Mouse (Mus musculus) brain, adult 2 months (tissue): ENCODE data around the gene Fam117b.

Source experiments
- DNase-seq: peaks from one replicate; pipeline ENCODE4 v3.0.0; 2011; ENCODE audit warnings: low read depth, low spot score

The Fam117b gene

DNA sequence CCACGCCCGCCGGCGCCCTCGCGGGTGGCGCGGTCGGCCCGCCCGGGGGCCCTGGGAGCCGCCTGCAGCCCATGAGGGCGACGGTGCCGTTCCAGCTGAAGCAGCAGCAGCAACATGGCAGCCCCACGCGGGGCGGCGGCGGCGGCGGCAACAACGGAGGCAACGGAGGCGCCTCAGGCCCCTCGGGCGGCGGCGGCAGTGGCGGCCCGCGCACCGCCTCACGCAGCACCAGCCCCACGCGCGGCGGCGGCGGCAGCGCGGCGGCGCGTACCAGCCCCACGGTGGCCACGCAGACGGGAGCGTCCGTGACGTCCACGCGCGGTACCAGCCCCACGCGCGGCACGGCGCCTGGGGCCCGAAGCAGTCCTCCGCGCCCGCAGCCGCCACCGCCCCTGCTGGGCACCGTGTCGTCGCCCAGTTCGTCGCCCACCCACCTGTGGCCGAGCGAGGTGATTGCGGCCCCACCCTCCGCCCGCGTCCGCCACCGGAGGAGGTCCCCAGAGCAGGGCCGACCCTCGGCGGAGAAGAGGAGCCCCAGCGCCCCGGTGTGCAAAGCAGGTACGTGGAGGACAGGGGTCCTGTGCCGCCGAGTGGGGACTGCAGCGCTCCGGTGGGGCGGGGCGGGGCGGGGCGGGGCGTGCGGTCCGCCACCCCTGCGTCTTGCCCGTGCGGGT, 526 bp downstream of the Fam117b start:
- peak; percentile 84 for DNase-seq

DNA sequence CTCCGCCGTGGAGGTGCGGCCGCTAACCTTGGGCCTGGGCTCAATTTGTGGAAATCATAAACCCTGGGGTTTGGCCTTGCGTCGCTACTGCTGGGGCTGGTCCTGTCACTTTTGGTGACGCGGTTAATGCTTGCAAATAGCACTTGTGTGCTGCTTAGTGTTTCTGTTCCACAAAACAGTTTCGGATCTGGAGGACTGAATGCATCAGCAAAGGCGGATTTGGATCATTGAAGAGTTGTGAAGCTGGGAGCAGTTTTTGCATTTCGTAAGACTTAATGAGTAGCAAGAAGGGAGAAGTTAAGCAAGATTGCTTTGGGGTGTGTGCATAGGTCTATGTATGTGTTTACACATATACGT, 1.0 kb downstream of the Fam117b start:
- peak; percentile 68 for DNase-seq

DNA sequence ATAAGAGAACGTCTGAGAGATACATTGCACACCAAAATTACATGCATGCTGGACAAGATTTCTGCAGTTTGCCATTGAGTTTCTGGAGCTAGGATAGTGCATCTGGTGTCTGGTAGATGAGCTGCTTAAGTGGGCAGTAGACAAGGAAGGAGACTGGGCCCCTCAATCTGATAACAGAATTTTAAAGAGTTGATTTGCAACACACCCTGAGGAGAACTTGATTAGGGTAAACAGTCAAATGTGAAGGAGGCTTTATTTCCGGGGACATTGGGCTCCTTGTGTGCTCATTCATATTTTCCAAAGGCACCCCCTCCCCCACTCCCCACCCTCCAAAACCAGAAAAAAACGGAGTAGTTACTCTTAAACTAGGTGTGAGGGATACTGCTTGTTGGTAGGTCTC, 2.0 kb downstream of the Fam117b start:
- no peak for DNase-seq

DNA sequence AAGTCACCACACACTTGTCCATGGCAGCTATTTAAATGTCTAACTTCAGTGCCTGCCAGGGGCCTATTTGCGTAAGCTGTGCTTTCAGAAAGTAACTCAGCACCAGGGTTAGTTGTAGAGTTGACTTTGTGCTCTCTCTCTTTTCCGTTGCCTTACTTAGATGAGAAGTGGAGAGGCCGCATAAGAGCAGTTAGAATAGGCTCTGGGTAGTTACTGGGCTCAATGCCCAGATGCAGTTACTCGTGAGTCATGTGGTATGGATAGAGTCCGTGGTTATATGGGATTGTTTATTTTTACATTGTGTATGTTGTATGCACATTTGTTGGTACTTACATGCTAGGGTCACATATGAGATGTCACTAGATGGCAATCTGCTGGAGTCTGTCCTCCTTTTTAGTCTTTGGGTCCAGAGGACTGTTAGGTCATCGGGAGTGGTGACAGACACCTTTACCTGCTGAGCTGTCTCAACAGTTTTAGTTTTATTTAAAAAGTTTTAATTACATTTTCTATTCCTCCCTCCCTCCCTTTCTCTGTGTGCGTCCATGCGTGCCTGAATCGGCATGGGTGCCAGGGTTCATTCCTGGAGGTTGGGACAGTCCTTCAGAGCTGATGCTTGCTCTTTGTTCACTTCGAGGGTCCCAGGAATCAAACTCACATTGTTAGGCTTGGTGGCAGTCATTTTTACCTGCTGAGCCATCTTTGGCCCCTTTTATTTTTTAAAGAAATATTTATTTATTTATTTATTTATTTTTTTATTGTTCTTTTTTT, 3.2 kb downstream of the Fam117b start:
- DNase-seq, result peak; percentile 60

DNA sequence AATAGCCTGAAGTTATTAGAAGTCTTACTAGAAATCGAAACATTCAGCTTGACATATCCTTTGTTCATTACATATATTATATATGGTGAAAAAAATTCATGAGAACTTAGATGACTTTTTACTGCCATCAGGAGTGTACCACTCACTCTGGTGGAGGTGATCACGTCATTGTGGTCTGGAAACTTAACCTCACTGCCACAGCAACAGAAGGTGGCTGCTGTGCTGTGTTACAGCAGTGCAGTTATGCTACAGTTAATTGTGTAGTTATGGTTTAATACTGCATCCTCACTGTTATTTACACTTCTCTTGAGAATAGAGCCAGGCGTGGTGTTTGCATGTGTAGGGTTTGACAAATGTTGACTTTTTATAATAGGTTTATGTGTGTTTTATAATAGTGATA, 4.6 kb downstream of the Fam117b start:
- no peak for DNase-seq

DNA sequence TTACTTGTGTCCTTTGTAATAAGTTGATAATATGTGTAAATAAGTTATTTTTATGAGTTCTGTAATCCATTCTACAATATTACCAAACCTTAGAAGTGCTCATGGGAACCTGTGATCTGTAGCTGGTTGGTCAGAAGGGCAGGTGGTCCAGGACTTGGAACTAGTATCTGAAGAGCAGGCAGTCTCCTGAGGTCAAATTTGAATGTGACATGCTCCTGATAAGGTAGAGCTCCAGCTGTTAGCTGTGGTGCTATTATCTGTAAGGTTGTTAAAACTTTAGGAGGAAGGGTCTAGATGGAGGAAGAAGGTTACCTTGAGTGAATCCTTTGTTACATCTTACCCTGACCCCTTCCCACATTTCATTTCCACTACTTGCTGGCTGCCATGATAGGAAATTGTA, 5.3 kb downstream of the Fam117b start:
- DNase-seq, result no peak

DNA sequence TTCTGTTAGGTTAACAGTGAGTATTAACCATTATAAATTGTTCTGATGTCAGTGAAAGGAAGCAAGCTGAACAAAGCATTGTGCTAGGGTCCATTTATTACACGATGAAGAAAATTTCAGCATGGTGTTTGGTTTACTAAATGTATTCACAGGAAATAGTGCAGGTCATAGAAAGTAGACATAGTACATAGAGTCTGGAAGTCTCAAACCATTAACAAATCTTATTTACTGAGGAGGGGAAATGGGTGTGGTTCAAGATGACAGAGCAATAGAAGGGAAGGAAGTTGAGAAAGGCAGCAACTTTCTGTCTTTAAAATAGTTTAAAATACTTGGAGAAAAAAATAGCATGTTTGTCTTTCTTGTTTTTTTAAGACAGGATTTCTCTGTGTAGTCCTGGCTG, 10.4 kb downstream of the Fam117b start:
- no peak for DNase-seq

DNA sequence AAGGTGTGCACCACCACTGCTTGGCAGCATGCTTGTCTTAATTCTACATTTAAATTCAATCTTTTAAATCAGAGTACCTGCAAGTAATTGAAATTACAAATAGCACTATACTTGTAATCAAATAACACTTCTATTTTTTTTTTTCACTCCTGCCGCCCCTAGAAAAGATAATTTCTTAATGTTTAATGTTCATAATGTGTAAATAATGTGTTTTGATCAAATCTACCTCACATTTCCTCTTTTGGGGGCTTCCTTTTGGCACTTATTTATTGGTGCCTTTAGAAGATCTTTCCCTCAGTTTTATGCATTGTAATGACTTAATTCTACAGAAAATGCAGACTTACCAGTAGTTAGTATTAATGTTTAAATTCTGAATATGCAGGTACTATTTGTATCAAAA, 10.9 kb downstream of the Fam117b start:
- no peak for DNase-seq

DNA sequence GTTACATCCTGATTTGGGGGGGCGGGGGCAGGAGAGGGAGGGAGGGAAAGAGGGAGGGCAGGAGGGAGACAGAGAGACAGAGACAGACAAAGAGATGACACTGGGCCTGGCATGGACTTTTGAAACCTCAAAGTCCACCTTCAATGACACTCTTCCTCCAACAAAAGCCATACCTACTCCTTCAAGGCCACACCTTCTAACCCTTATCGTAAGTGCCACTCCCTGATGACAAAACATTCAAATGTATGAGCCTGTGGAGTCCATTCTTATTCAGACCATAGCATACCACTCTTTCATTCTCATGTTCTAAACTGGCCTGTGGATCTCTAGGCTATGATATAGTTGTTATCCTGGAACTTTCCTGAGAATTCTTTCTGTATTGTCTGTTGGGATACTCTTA, 11.6 kb downstream of the Fam117b start:
- no peak for DNase-seq

DNA sequence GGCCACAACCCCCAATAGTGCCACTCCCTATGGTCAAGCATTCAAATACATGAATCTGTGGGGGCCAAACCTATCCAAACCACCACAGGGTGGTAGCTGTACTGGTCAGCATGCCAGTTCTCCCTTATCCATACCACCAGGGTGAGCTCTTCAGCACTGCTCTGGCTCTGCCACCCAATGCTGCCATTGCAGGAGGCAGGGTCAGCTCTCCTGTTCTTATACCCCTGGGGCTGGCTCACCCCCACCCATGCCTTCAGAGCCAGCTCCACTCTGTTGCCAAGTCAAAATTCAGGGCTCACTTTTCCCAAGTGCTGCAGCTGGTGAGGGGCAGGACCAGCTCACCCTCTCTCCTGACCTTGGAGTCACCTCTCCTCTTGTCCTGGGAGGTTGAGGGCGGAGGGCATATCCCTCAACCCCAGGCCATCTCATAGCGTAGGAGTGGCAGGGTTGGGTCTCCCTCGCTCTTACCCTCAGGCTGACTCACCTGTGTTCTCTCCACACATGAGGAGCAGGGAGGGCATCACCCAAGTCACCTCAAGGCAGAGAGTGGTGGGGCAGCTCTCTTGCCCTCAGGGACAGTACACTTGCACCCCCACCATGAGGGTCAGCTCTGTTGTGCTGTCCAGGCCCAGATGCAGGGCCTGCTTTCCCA, 13.3 kb downstream of the Fam117b start:
- no peak for DNase-seq

DNA sequence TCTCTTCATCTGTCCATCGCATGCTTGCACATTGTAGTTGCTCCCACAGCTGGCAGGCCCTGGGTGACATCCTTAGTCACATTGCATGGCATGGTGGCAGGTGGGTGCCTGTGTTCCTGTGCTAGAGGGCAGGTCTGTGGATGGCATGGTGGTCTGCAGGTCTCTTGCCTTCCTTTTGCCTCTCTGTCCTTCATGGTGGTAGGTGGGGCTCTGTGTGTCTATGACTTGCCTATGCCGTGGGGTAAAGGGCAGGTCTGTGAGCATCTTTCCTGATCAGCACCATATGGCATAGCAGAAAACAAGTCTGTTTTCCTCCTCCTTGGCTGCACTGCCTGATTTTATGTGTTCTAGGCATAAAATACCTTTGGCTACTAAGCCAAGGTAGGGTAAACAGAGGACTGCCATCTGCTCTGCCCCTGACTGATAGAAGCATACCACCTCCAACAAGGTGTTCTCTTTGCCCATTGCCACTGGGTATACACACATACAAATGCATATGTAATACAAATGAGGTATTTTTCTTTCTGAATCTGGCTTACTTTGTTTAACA, 14.4 kb downstream of the Fam117b start:
- DNase-seq, result peak; percentile 86

DNA sequence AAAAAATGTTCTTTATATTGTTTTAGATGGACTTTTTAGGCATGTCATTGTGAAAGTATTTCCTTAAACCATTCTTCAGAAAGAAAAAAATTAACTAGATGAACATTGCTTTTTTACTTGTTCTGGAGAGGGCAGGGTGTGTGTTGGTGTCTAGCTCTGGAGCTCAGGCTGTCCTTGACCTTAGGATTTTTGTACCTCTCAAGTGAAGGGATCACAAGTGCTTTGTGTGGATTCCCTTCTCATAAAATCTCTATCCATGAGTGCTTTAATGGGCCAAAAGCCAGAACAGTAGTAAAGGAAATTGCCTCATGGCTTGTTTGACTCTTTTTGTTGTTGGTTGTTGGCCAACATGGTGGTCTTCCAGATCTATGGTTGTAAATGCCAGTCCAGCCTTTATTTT, 18.1 kb downstream of the Fam117b start:
- no peak for DNase-seq

DNA sequence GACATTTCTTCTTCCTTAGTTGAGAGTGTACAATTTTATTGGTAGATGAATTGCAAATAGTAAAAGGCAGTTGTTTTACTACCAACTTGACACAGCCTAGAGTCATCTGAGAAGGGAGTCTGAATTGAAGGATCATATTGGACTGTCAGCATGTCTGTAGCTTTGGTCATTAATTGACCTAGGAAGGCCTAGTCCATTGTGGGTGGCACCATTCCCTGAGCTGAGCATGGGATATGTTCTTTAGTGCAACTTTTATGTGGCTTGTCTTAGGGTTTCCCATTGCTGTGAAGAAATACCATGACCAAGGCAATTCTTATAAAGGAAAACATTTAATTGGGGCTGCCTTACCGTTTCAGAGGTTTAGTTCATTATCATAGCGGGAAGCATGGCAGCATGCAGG, 20.2 kb downstream of the Fam117b start:
- no peak for DNase-seq

DNA sequence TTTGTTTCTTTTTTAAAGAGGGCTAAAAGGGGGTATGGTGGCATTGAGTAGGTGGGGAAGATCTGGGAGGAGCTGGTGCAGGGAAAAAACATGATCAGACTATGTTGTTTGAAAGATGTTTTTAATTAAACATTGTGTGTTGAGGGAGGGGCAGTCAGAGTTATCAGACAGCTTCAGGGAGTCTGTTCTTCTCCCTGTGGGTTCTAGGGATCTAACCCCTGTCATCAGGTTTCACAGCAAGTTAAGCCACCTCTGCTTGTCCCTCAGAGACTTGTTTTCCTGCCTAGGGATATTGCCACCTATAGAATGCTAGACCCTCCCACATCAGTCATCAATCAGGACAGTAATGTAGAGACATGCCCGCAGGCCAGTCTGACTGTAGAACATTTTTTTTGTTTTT, 28.3 kb downstream of the Fam117b start:
- no peak for DNase-seq

DNA sequence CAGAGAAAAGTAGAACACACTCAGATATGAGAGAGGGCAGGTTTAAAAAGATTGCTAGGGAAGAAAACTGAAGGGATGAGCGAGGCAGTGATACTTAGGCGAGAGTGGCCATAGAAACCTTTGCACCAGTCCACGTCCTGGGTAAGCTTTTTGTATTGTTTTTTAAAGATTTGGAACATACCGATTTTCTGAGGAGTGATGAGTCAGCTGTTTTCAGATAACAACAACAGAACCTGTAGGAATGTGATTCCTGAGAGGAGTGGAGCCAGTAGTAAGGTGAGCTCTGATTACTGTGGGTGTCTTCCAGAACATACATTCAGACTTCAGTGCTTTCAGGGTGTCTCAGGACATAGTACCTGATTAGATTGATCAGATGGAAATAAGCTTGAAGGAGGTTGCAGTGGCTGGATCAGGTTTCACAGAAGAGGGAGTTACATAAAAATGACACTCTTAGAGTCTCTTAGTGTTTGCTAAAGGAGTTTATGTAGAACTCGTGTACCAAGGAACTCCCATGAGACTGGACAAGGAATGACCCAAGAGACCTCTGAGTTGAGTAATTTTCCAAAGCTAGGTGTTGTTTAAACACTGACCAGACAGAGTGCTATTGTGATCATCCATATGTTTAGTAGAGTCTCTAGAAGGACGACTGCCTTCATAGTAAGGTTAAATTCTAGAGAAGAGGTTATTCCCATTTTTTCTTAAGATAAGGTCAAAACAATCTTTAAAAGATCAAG, 29.4 kb downstream of the Fam117b start:
- no peak for DNase-seq

DNA sequence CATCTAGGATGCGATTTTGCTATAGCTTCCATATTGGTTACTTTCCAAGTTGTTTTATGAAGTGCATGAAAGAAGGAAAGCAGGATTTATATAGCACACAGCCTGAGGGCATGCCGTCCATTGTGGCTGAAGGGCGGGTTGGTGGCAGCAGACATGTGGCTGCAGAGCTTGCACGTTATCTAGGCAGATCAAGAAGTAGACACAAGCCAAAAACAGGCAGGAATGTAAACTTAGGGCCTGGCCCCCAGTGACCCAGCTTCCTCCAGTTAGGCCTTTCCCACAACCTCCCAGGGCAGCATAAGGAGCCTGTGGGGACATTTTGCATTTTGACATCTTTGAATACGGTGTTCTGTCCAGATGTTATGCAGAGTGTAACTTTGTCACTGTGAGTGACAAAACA, 31.0 kb downstream of the Fam117b start:
- DNase-seq, result no peak

DNA sequence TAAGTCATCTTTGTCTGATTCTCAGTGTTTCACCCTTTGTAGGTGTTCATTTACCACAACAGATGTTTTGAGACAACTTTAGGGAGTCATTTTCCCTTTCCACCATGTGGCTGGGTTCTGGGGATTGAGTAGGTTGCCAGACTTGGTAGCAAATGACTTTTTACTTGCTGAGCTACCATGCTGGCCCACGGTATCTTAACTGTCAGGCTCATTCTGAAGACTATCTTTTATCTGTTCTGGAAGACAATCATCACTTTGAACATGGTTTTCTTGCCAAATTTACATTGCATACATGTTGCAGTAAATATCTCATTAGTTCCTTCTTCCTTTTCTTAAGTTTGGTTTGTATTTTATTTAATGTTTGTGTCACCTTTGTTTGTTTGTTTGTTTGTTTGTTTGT, 33.2 kb downstream of the Fam117b start:
- DNase-seq, result peak; percentile 35

DNA sequence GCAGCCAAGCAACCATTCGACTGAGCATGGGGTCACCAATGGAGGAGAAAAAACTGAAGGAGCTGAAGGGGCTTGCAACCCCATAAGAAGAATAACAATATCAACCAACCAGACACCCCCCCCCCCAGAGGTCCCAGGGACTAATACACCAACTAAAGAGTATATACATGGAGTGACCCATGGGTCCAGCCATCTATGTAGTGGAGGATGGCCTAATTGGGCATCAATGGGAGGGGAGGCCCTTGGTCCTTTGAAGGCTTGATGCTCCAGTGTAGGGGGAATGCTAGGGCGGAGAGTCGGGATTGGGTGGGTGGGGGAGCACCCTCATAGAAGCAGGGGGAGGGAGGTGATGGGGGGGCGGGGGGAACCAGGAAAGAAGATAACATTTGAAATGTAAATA, 34.7 kb downstream of the Fam117b start:
- no peak for DNase-seq

DNA sequence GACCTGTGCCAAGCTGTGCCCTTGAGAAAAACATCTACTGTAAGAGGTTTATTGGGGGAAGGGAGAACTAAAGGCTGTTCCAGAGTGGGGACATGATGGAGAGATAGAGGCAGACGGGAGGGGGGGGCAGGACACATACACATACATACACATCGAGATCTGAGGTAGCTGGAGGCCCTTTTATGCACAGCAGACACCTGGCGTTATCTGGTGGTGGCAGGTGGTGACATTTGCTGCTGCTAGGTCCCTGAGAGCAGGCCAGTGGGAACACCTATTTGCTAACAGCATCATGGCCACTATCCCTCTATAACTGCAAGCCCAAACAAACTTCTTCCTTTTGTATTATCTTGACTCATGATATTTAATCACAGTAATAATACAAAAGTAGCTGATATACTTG, 44.4 kb downstream of the Fam117b start:
- peak; percentile 76 for DNase-seq

DNA sequence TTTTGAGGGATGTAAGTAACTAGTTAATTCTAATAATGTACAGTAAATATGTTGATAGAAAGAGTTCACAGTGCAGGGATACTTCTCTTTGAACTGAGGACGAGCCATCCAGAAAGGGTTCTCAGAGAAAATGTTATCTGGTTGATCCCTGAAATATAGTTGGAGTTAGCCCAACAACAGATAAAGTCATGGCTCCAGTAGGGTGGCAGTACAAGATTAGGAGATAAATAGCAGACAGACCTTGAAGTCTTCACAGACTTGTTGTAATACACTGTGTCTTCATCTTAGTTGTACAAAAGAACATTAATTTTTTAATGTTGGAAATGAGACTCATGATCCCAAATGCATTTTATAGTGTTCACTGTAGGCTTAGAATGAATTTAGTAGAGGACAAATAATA, 47.1 kb downstream of the Fam117b start:
- DNase-seq, result no peak

DNA sequence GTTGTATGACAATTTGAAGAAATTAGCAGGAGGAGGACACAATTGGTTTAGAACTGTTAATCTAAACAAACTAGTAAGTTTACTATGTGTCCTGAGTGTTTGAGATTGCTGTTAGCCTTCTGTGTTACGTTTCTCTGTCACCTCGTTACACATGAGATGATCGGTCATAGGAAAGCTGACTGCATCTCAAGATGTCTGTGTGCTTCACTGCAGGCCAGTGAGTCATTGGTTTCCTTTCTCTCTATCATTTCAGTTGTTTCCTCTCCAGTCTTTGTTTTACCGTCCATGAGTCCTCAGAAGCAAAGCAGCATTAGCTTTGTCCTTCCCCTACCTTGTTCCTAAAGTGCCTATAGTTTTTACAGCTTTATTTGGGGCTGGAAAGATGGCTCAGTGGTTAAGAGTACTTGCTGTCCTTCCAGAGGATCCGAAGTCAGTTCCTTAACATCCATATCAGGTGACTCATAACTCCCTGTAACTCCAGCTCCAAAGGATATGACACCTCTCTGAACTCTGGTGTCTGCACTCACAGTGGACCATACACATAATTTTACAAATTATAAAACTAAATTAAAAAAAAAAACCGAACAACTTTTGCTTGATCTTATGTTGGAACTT, 53.5 kb downstream of the Fam117b start:
- no peak for DNase-seq

DNA sequence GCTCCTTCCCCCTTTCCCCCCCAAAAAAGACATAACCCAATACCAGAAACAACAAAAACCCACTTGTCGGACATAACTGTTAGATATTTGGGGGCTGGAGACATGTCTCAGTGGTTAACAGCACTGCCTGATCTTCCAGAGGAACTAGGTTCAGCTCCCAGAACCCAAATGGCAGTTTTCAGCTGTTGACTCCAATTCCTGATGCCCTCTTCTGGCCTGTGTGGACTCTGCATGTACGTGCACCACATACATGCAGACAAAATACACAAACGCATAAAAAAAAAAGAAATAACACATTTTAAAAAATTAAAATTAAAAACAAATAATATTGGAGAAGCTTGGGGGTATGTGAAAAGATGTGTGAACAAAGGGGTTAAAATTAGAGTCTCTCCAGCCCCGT, 54.5 kb downstream of the Fam117b start:
- peak; percentile 58 for DNase-seq
